In the genomic region with DNA sequence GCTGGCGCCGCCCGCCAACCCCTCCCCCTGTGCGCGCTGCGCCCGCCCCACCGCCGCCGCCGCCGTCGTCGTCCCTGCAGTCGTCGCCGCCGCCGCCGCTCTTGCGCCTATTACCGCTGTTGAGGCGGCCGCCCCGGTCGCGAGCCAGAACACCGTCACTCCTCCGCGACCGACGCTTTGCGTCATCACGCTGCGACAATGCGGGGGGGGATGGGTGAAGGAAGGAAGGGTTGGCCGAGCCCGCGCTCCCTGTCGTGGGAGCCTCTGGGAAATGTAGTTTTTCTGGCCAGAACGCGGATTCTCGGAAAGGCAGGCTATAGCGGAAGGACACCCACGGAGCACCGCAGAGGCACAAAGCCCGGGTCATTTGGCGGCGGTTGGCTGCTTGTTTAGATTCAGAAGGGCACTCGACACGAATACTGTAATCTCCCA, we compare ENCODE assay signal across 8 mouse cellular contexts. TPM values are rescaled to one million over a fixed set of nuclear protein-coding genes. Genes with fewer than 3 reads are reported as not detected.
DNase-seq lines count a peak whose midpoint lies in the region; ATAC-seq lines count a peak whose summit lies in the region.

Gene Nup153 (minus strand): TSS at position 104 of the 432 bp plus-strand sequence.

- peak within 1 kb of the TSS; percentile 81 for H3K4me2 ChIP-seq in intestine, embryonic 14.5 days (ENCODE audit: low read length)

- no peaks in the 10 kb centered on the region for H3K27me3 ChIP-seq in intestine, embryonic 14.5 days (replicated peaks; ENCODE audit: control insufficient read depth, insufficient read depth, low read length)

- peak; percentile 100 for DNase-seq in adrenal gland, adult 18-20 months (ENCODE audit: low spot score in 2 of 2)
- DNase-seq in embryo, embryonic 11 days: peak; percentile 97
- DNase-seq in gastrocnemius, postnatal 25 days: peak; percentile 99
- DNase-seq in intestine, embryonic 14.5 days (ENCODE audit: low spot score): peak; percentile 100
- peak; percentile 99 to 100 for DNase-seq in left cerebral cortex, postnatal 14 days (ENCODE audit: low spot score in 2 of 2)
- peak; percentile 100 for DNase-seq in mesoderm, embryonic 11.5 days (ENCODE audit: low read depth, low spot score)
- peak; percentile 98 to 99 for DNase-seq in right cerebral cortex, postnatal 36 days (ENCODE audit: low spot score in 2 of 2)
- DNase-seq in yolk sac, embryonic 10.5 days (ENCODE audit: low spot score): peak; percentile 100

- under 1% methylated on average over 51 of the region's 51 CpGs for WGBS in intestine, embryonic 14.5 days

- ATAC-seq in intestine, embryonic 14.5 days (replicated peaks; ENCODE audit: low FRiP score, low TSS enrichment, low read depth): peak; percentile 86

- no peaks in the 10 kb centered on the region for H3K36me3 ChIP-seq in intestine, embryonic 14.5 days (ENCODE audit: control insufficient read depth, insufficient read depth, low read length)

- no peaks in the 10 kb centered on the region for H3K9me3 ChIP-seq in intestine, embryonic 14.5 days (ENCODE audit: control insufficient read depth, low read length)

- peaks cover 13% of the 10 kb centered on the region; the same call in 1 of the 2 replicates for H3K4me1 ChIP-seq in intestine, embryonic 14.5 days (replicated peaks; ENCODE audit: control insufficient read depth, insufficient read depth, low read length)

- H3K9ac ChIP-seq in intestine, embryonic 14.5 days (ENCODE audit: low read length): peak within 1 kb of the TSS; percentile 93

- intact Hi-C loops in left cerebral cortex, postnatal 14 days (cut with DNase I): loop anchor here (5.0 kb wide), 2 partner anchors 69 to 289 kb away; no protein-coding TSS in a partner anchor

- H3K27ac ChIP-seq in intestine, embryonic 14.5 days (ENCODE audit: low read depth): peak within 1 kb of the TSS; percentile 98

- H3K4me3 ChIP-seq in intestine, embryonic 14.5 days (ENCODE audit: low read depth, low read length): peak within 1 kb of the TSS; percentile 74

RNA-seq across cellular contexts. Expression of gene Nup153, which starts in this region (rescaled TPM):
- total RNA-seq in adrenal gland, adult 18-20 months (2021): 10 to 100 TPM; 51.0 to 58.3 TPM
- 10 to 100 TPM; 31.3 to 40.2 TPM for total RNA-seq in gastrocnemius, postnatal 25 days (2021)
- 37.2 and 37.5 TPM in 2 replicates for polyA plus RNA-seq in intestine, embryonic 14.5 days (2014; fragmentation: Nextera tagmentation; extraction: Ambion mirVana)
- 10 to 100 TPM; 43.7 to 60.4 TPM for total RNA-seq in left cerebral cortex, postnatal 14 days (2021)

Comparison
In these comparisons a context has a peak if more than half of its experiments do, and no peak if none do; other contexts are left out.
1. Peak in every context shown above with its lines: DNase-seq, ATAC-seq, H3K4me3 ChIP-seq and H3K27ac ChIP-seq.